Mouse (Mus musculus) brain, embryonic 14.5 days (tissue): Measurements from ENCODE around the gene Tbc1d14.

Source experiments
- CTCF ChIP-seq: fragments of 200-500 bp; IDR thresholded peaks from 2 replicates; pipeline ENCODE4 v1.5.1; 2012; ENCODE audit warnings: inconsistent platforms, mild to moderate bottlenecking, moderate library complexity, borderline replicate concordance; ENCODE audit not compliant: insufficient read depth, insufficient read length; ENCODE audit errors: extremely low read depth
- POLR2A ChIP-seq: fragments of 200-500 bp; IDR thresholded peaks from 2 replicates; pipeline ENCODE4 v1.6.1; 2012; ENCODE audit warnings: mild to moderate bottlenecking, inconsistent platforms, borderline replicate concordance; ENCODE audit not compliant: poor library complexity, insufficient read depth, insufficient read length, severe bottlenecking; ENCODE audit errors: extremely low read depth

DNA sequence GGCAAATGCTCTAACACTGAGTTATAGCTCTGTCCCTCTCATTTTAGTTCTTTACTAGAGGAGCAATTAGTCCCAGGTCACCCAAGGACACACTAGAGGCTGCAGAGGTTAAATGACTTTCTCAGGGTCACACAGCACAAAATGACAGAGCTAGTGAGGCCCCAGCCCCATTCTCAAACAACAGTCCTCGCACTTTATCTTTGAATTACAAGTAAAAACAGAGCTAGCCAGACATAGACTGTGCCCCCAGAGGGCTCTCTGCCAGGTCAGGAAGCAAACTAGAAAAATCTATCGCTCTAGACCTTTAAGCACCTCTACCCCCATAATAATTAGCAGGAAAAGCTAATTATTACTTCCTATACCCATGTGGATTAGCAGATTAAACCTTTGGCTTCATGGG lies 25.4 kb downstream of the Tbc1d14 start:
- TF ChIP-seq POLR2A (no peak), CTCF (no peak)
